Mouse (Mus musculus) testis, adult 2 months (tissue): ENCODE measurements around the gene Dclre1c.

ENCODE experiments used
- CTCF ChIP-seq: fragments of 200-500 bp; IDR thresholded peaks from 2 replicates; pipeline ENCODE4 v1.5.1; 2012; ENCODE audit warnings: low read depth, mild to moderate bottlenecking, inconsistent platforms, low read length, moderate library complexity; ENCODE audit not compliant: control insufficient read depth, insufficient read depth, insufficient replicate concordance
- POLR2A ChIP-seq: fragments of 200-500 bp; IDR thresholded peaks from 2 replicates; pipeline ENCODE4 v1.6.1; 2012; ENCODE audit warnings: low read depth, mild to moderate bottlenecking, inconsistent platforms, low read length, moderate library complexity; ENCODE audit not compliant: control insufficient read depth

- TF ChIP-seq CTCF (no peak), POLR2A (no peak)
These were observed 29.2 kb downstream of the Dclre1c start for GRCm38 (mm10) chr2:3453096-3453495.
